Mouse (Mus musculus): ENCODE results near the gene Gm16181. TPM values are rescaled to one million over a fixed set of nuclear protein-coding genes. Genes with fewer than 3 reads are reported as not detected.
A peak's percentile ranks its signal among the peaks of the same experiment; 100 is the strongest.

Gm16181 gene
- polyA plus RNA-seq, 1 experiment from 2014 or later: 0.47 TPM

DNA sequence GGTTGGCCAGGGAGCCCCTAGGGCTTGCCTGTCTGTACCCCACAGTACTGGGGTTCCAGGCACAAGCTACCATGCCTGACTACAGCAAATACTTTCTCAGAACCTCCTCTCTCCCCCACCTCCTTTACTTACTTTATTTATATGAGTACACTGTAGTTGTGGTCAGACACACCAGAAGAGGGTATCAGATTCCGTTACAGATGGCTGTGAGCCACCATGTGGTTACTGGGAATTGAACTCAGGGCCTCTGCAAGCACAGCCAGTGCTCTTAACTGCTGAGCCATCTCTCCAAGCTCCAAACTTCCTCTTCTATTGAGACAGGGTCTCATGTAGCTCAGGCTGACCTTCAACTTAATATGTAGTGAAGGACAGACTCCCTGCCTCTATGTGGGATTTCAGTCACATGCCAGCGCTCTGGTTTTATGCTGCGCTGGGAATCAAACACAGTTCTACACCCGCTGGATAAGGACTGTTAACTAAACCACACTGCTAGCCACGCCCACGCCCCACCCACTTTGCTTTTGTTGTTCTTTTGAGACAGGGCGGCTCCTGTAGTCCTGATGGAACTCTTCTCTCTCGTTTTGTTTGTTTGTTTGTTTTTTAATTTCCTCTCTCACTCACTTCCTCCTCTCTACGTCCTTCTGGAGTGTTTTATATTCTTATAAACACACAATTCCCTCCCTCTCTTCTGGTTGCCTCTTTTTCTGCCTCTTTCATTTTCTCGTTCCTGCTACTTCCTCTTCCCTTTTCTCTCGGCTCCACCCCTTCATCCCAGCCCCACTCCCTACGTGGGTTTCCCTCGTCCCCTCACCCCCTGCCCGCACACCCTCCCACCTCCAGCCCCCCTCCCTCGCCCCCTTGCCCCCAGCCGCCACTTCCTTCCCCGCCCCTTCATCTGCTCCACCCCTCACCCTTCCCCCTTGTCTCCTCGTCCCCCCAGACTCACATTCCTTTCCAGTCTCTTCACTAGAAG is 34.7 kb upstream of the Gm16181 start:
- DNase-seq (ENCODE audit: low spot score) (peak; percentile 81), ATAC-seq (ENCODE audit: low read depth) (peak; percentile 79)
- no peaks in the 10 kb centered on the region for H3K27me3 ChIP-seq (replicated peaks; ENCODE audit: control insufficient read depth, insufficient read depth, low read length)
- H3K27ac ChIP-seq (replicated peaks; ENCODE audit: low read depth, low read length): peak overlapping the region; percentile 22
- H3K36me3 ChIP-seq (ENCODE audit: control insufficient read depth, insufficient read depth, low read length): no peaks in the 10 kb centered on the region
- peak overlapping the region; percentile 35 for H3K4me3 ChIP-seq (ENCODE audit: low read depth, low read length)
- peaks cover 9% of the 10 kb centered on the region; the same call in 1 of the 2 replicates for H3K4me1 ChIP-seq (ENCODE audit: control insufficient read depth, insufficient read depth, low read length)
- H3K4me2 ChIP-seq (ENCODE audit: low read depth, low read length): peak overlapping the region; percentile 52
- H3K9me3 ChIP-seq (ENCODE audit: control insufficient read depth, low read length): no peaks in the 10 kb centered on the region
- WGBS: 3% methylated on average over 18 of the region's 18 CpGs
- peak overlapping the region; percentile 11 for H3K9ac ChIP-seq (ENCODE audit: low read depth, low read length)

GRCm38 (mm10) chr17:35186681-35187080 is 34.0 kb upstream of the Gm16181 start:
- H3K4me2 ChIP-seq (ENCODE audit: low read depth, low read length): peak overlapping the region; percentile 52
- peak overlapping the region; percentile 22 for H3K27ac ChIP-seq (replicated peaks; ENCODE audit: low read depth, low read length)
- H3K36me3 ChIP-seq (ENCODE audit: control insufficient read depth, insufficient read depth, low read length): no peaks in the 10 kb centered on the region
- H3K4me1 ChIP-seq (ENCODE audit: control insufficient read depth, insufficient read depth, low read length): peaks cover 9% of the 10 kb centered on the region; the same call in 1 of the 2 replicates
- no peaks in the 10 kb centered on the region for H3K27me3 ChIP-seq (replicated peaks; ENCODE audit: control insufficient read depth, insufficient read depth, low read length)
- WGBS: 0% methylated on average over 4 of the region's 4 CpGs
- peak overlapping the region; percentile 35 for H3K4me3 ChIP-seq (ENCODE audit: low read depth, low read length)
- DNase-seq (ENCODE audit: low spot score): peak; percentile 55
- peak overlapping the region; percentile 11; the same call in 1 of the 2 replicates for H3K9ac ChIP-seq (ENCODE audit: low read depth, low read length)
- no peaks in the 10 kb centered on the region for H3K9me3 ChIP-seq (ENCODE audit: control insufficient read depth, low read length)
- peak; percentile 54; the same call in 1 of the 2 replicates for ATAC-seq (ENCODE audit: low read depth)

- Histone ChIP-seq H3K4me2 (ENCODE audit: low read depth, low read length) (no peak overlapping the region), H3K27ac (replicated peaks; ENCODE audit: low read depth, low read length) (no peak overlapping the region), H3K9ac (ENCODE audit: low read depth, low read length) (no peak overlapping the region), H3K9me3 (ENCODE audit: control insufficient read depth, low read length) (no peaks in the 10 kb centered on the region), H3K36me3 (ENCODE audit: control insufficient read depth, insufficient read depth, low read length) (no peaks in the 10 kb centered on the region), H3K27me3 (replicated peaks; ENCODE audit: control insufficient read depth, insufficient read depth, low read length) (no peaks in the 10 kb centered on the region), H3K4me3 (ENCODE audit: low read depth, low read length) (no peak overlapping the region), H3K4me1 (ENCODE audit: control insufficient read depth, insufficient read depth, low read length) (peaks cover 9% of the 10 kb centered on the region; the same call in 1 of the 2 replicates)
- ATAC-seq (ENCODE audit: low read depth): no peak
- 63% methylated on average over 4 of the region's 4 CpGs for WGBS
- DNase-seq (ENCODE audit: low spot score): no peak
Measured at GRCm38 (mm10) chr17:35187345-35187744, 33.3 kb upstream of the Gm16181 start.

DNA sequence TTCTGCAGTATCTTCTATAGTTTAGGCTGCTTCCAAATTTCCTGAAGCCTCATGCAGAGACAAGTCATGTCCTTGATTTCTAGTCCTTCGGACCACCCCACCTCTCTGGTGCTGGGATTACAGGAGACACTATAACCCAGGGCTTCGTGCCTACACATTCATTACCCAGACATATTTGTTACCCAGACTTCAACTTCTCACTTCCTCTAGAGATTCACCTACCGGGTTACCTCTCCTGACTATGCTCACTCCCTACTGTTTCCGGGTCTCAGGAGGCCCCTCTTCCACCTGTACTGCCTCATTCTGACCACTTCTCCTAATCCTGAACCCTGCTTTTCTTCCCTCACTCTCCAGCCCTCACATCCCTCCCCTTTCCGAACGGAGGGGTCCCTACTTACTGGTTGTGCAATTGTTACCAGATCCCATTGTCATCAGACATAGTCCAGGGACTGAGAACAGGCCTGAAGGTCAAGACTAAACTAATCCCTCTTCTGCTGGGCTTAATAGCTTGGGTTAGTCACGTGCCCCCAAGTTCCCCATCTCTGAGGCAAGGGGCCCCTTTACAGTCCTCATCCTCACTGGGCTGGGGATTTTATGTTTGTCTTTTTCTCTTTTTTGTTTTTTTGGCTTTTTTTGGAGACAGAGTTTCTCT is 32.5 kb upstream of the Gm16181 start, which contains the start of gene Lst1:
TSS of gene Lst1 (minus strand) at position 481 of the 652 bp plus-strand sequence.
- no peak within 1 kb of the TSS for H3K4me3 ChIP-seq (ENCODE audit: low read depth, low read length)
- DNase-seq (ENCODE audit: low spot score) (no peak), ATAC-seq (ENCODE audit: low read depth) (no peak)
- peak within 1 kb of the TSS; percentile 5; the same call in 1 of the 2 replicates for H3K27ac ChIP-seq (replicated peaks; ENCODE audit: low read depth, low read length)
- no peaks in the 10 kb centered on the region for H3K36me3 ChIP-seq (ENCODE audit: control insufficient read depth, insufficient read depth, low read length)
- no peak within 1 kb of the TSS for H3K9ac ChIP-seq (ENCODE audit: low read depth, low read length)
- H3K9me3 ChIP-seq (ENCODE audit: control insufficient read depth, low read length): no peaks in the 10 kb centered on the region
- H3K4me1 ChIP-seq (ENCODE audit: control insufficient read depth, insufficient read depth, low read length): peaks cover 9% of the 10 kb centered on the region; the same call in 1 of the 2 replicates
- H3K4me2 ChIP-seq (ENCODE audit: low read depth, low read length): no peak within 1 kb of the TSS
- WGBS: 72% methylated on average over 7 of the region's 7 CpGs
- H3K27me3 ChIP-seq (replicated peaks; ENCODE audit: control insufficient read depth, insufficient read depth, low read length): no peaks in the 10 kb centered on the region

- no peak for ATAC-seq (ENCODE audit: low read depth)
- H3K4me1 ChIP-seq (ENCODE audit: control insufficient read depth, insufficient read depth, low read length): peaks cover 9% of the 10 kb centered on the region; the same call in 1 of the 2 replicates
- H3K4me2 ChIP-seq (ENCODE audit: low read depth, low read length): no peak overlapping the region
- H3K36me3 ChIP-seq (ENCODE audit: control insufficient read depth, insufficient read depth, low read length): no peaks in the 10 kb centered on the region
- no peak overlapping the region for H3K27ac ChIP-seq (replicated peaks; ENCODE audit: low read depth, low read length)
- DNase-seq (ENCODE audit: low spot score): no peak
- no peak overlapping the region for H3K9ac ChIP-seq (ENCODE audit: low read depth, low read length)
- 0 out of 2 replicates have a peak, but pooled peaks cover under 1% of the 10 kb centered on the region for H3K27me3 ChIP-seq (replicated peaks; ENCODE audit: control insufficient read depth, insufficient read depth, low read length)
- H3K4me3 ChIP-seq (ENCODE audit: low read depth, low read length): no peak overlapping the region
- WGBS: 65% methylated on average over 1 of the region's 1 CpGs
- no peaks in the 10 kb centered on the region for H3K9me3 ChIP-seq (ENCODE audit: control insufficient read depth, low read length)
Measured at GRCm38 (mm10) chr17:35189186-35189585, 31.4 kb upstream of the Gm16181 start.

DNA sequence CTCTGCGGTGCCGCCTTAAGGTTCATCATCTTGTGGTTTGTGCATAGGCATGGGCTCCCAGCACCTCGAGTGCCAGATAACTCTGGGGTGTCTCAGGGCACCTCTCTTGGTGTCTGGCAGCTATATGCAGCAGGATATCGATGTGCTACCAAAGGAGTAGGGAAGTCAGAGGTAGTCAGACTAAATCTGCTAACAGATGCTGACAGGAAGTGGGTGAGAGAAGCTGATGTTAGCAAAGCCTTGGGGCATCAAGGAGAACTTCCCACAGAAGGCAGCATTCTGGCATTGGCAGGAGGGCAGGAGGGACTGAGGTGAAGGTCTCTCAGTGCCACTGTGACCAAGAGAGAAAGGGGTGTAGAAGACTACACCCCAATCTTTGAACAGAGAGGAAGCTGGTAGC is 30.5 kb upstream of the Gm16181 start:
- H3K9me3 ChIP-seq (ENCODE audit: control insufficient read depth, low read length): no peaks in the 10 kb centered on the region
- WGBS: 63% methylated on average over 4 of the region's 4 CpGs
- no peak overlapping the region for H3K9ac ChIP-seq (ENCODE audit: low read depth, low read length)

DNA sequence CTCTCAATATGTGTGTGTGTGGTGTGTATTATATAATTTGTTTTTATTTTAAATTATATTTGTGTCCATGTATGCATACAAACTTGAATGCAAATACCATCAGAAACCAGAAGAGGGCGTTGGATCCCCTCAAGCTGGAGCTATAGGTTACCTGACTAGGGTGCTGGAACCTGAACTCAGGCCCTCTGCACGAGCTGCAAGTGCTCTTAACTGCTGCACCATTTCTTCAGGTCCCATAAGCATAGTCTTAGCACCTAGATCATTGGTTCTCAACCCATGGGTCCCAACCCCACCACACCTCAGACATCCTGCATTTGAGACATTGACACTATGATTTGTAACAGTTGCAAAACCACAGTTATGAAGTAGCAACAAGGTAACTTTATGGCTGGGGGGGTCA is 28.9 kb upstream of the Gm16181 start:
- H3K27ac ChIP-seq (replicated peaks; ENCODE audit: low read depth, low read length): no peak overlapping the region
- WGBS: 63% methylated on average over 2 of the region's 2 CpGs
- no peak overlapping the region for H3K4me3 ChIP-seq (ENCODE audit: low read depth, low read length)
- H3K27me3 ChIP-seq (replicated peaks; ENCODE audit: control insufficient read depth, insufficient read depth, low read length): peaks cover 26% of the 10 kb centered on the region
- H3K36me3 ChIP-seq (ENCODE audit: control insufficient read depth, insufficient read depth, low read length): no peaks in the 10 kb centered on the region
- no peak overlapping the region for H3K4me2 ChIP-seq (ENCODE audit: low read depth, low read length)
- no peaks in the 10 kb centered on the region for H3K9me3 ChIP-seq (ENCODE audit: control insufficient read depth, low read length)
- no peak overlapping the region for H3K9ac ChIP-seq (ENCODE audit: low read depth, low read length)
- DNase-seq (ENCODE audit: low spot score): no peak
- H3K4me1 ChIP-seq (ENCODE audit: control insufficient read depth, insufficient read depth, low read length): peaks cover 11% of the 10 kb centered on the region; the same call in 1 of the 2 replicates
- ATAC-seq (ENCODE audit: low read depth): no peak

More for the DNA sequence above, 30.5 kb upstream of the Gm16181 start:
- DNase-seq (ENCODE audit: low spot score) (no peak), ATAC-seq (ENCODE audit: low read depth) (no peak)
- Histone ChIP-seq H3K27me3 (replicated peaks; ENCODE audit: control insufficient read depth, insufficient read depth, low read length) (peaks cover 10% of the 10 kb centered on the region), H3K4me1 (ENCODE audit: control insufficient read depth, insufficient read depth, low read length) (peaks cover 9% of the 10 kb centered on the region; the same call in 1 of the 2 replicates), H3K4me3 (ENCODE audit: low read depth, low read length) (no peak overlapping the region), H3K36me3 (ENCODE audit: control insufficient read depth, insufficient read depth, low read length) (no peaks in the 10 kb centered on the region), H3K27ac (replicated peaks; ENCODE audit: low read depth, low read length) (no peak overlapping the region), H3K4me2 (ENCODE audit: low read depth, low read length) (no peak overlapping the region)

DNA sequence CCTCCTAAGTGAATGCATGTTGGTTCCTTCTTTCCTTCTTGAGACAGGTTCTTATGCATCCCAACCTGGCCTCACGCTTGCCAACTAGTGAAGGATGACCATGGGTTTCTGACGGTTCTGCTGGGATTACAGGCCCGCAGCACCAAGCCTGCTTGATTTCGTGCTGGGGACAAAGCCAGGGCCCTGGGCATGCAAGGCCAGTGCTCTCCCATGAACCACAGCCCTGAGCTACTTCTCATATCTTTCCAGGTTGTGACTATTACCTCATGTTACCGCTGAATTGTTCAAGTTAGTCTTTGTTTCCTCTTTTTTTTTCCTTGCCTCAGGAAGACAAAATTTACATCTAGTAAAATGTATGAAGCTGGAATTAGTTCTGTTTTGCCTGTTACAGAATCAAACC is 27.7 kb upstream of the Gm16181 start:
- H3K9me3 ChIP-seq (ENCODE audit: control insufficient read depth, low read length): no peaks in the 10 kb centered on the region
- ATAC-seq (ENCODE audit: low read depth) (no peak), DNase-seq (ENCODE audit: low spot score) (no peak)
- H3K27me3 ChIP-seq (replicated peaks; ENCODE audit: control insufficient read depth, insufficient read depth, low read length): peaks cover 30% of the 10 kb centered on the region
- no peak overlapping the region for H3K9ac ChIP-seq (ENCODE audit: low read depth, low read length)
- H3K4me2 ChIP-seq (ENCODE audit: low read depth, low read length): no peak overlapping the region
- no peaks in the 10 kb centered on the region for H3K36me3 ChIP-seq (ENCODE audit: control insufficient read depth, insufficient read depth, low read length)
- WGBS: 77% methylated on average over 5 of the region's 5 CpGs
- H3K4me3 ChIP-seq (ENCODE audit: low read depth, low read length): no peak overlapping the region
- peaks cover 11% of the 10 kb centered on the region; the same call in 1 of the 2 replicates for H3K4me1 ChIP-seq (ENCODE audit: control insufficient read depth, insufficient read depth, low read length)
- no peak overlapping the region for H3K27ac ChIP-seq (replicated peaks; ENCODE audit: low read depth, low read length)
